Mouse (Mus musculus) R1 (cell line): ENCODE measurements around the gene Eya2.

ENCODE experiments used
- DNase-seq: peaks from one replicate; pipeline ENCODE4 v3.0.0-alpha.2; 2018; ENCODE audit warnings: low read depth, low spot score

Eya2 gene

DNA sequence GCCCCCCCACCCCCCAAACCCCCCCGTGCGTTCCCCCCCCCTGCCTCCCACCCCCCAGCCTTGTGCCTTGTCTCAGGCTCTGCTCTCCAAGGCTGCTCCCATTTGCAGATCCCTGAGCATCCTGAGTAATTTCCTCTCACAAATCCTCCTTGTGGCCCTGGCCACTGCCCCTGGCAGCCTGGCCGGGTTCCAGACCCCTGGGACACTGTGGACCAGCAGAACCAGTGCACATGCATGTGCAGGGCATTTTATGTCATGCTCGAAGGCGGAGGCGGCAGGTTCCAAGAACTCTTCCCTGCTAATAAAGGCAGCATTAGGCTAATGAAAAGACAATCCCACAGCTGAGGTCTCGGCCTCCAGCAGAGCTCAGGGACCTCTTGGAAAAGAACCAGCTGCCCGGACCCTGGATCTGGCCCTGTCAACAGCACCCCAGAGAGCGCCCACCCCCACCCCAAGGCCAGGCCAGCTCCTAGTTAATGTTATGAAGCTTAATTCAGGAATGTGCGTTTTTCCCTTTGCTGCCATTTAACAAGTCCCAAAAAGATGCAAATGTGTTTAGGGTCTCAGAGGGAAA, 174.6 kb downstream of the Eya2 start:
- DNase-seq: no peak

DNA sequence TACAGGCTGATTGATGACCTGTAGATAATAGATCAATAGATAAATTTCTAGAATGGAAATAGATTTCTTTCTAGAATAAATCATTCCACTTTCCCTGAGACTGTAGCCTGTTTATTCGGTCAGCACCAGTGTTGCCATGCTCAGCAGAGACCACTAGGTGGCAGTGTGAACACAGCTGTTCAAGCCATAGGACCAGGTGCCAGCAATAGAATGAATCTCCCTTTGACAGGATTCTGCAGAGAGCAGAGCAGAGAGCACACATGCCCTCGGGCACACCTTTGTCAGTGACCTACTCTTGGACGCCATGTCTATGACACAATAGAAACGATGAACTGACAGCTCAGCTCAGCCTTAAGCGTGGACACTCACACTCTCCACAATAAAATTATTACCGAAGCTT, 184.1 kb downstream of the Eya2 start:
- DNase-seq: peak; percentile 82

DNA sequence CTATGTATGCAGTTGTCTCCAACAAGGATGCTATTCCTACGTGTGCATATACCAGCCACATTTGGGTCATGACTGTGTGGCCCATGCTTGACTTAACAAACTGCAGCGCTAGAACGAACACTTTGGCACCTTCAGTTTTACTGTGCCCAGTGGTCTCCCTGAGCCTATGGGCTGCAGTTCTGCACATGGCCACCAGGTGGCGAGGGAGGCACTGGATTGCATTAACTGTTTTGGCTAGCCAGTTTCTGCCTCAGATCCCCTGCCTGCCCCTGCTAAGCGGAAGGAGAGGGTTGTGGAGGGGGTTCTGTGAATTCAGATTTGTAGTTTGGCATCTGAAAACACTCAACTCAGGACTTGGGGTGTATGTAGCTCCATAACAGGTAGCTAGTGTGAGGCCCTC, 187.5 kb downstream of the Eya2 start:
- peak; percentile 91 for DNase-seq

DNA sequence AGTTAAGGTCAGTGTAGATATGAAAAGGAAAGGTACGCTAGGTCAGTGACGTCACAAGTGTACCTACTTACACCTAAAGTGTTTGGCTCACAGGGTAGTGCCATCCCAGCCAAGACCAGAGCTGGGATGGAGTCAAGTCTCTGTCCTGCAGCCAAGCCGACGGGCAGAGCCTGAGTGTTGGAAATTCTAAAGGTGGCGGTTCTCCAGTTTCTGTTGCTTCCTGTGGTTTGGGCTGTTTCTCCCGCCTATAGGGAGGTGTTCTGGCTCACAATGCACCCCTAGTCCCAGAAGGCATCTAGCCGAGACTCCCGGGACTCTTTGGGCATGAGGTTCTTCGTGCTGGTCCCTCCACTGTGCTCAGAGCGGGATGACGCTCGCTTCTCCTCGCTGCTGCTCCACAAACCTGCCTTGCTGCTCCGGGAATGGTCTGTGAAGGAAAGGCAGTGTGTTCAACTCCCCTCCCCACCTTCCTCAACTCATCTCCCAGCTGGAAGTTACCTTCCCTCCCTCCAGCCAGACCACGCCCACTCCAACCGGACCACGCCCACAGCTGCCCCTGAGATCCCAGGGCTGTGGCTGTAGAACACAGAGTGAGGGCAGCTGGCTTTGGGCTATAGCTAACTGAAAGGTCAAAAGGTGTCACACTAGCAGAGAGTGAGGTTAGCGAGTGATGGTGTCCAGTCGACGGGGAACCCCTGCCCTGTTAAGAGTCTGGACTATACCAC, 190.6 kb downstream of the Eya2 start:
- DNase-seq: peak; percentile 90

DNA sequence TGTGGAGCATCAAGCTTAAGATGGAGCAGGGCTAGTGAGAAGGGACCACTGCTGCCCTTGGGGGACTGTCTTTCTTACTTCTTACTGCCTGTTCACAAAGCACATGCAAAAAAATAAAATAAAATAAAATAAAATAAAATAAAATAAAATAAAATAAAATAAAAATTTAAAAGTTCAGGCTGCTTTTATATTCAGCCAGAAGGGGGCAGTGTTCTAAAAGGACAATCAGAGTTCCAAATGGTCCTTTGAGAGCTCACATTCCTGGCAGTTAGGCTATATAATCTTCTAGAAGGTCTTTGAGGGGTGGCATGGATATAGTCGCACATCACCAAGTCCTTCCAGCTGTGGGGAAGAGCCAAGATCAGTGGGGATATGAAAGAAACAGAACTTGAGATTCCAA, 191.6 kb downstream of the Eya2 start:
- peak; percentile 43 for DNase-seq

DNA sequence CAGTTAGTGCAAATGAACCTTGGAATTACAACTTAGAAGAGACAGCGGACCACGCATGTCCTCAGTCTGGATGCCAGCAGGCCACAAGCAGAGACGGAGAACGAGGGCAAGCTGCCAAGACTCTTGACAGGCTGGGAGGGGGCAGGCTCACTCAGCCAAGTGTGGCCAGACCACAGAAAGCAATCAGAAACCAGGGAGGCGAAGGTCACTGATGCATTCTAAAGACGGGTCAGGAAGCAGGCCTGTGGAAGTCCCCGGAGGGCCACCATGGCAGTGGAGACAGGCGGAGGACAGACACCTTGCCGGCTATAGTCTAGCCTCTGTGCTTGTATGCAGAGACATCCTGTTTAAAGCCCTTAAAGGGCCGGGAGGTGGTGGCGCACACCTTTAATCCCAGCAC, 193.2 kb downstream of the Eya2 start:
- DNase-seq: no peak

DNA sequence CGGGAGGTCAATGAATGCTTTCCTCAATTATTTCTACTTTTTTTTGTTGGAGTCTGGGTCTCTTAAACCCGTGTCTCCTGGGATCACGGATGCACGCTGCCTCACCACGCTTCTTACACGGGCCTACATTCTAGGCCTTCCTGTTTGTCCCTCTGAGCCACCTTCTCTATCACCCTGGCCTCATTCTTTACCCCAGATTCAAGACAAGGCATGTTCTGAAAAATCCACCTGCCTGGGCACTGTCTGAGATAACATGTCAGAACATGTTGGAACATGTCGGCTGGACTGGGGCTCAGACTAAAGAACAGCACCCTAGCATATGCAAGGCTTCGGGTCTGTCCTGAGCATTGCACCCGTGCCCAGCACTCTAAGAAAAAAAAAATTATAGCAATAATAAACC, 194.0 kb downstream of the Eya2 start:
- DNase-seq: no peak

DNA sequence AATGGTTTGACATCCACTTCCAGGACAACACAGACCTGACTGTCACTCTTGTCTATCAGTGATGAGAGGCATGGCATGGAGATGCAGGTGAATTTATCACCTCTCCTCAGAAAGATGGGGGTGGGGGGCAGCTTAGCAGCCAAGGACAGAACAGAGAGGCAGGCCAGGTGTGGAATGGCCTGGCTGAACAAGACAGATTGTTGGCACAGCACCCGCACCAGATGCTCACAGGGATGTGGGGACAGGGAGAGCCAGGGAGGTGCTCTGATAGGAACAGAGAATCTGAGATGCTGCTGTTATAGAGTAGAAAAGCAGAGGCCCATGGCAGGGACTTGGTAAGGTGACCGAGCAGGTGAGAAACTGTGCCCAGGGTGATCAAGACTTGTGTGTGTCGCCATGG, 194.8 kb downstream of the Eya2 start:
- DNase-seq: no peak

DNA sequence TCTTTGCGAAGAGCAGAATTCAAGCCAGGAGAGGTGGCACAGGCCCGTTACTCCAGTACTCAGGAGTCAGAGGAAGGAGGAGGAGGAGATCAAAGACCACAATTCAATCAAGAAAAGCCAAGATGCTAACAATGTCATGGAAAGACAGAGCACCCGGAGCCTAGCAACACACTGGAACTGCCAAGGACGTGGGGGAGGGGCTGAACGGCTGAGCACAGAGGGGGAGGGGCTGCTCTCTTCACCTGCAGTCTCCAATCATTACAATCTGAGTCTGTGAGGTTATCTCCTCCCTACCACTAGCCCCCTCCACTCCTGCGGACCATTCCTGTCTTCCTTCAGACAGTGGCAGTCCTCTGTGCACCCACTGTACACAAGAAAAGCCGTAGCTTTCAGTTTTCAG, 196.2 kb downstream of the Eya2 start:
- DNase-seq: peak; percentile 90

GRCm38 (mm10) chr2:165791657-165792056, 196.8 kb downstream of the Eya2 start:
- peak; percentile 93 for DNase-seq

- DNase-seq: peak; percentile 79
Measured at GRCm38 (mm10) chr2:165792431-165793282, 197.8 kb downstream of the Eya2 start.

DNA sequence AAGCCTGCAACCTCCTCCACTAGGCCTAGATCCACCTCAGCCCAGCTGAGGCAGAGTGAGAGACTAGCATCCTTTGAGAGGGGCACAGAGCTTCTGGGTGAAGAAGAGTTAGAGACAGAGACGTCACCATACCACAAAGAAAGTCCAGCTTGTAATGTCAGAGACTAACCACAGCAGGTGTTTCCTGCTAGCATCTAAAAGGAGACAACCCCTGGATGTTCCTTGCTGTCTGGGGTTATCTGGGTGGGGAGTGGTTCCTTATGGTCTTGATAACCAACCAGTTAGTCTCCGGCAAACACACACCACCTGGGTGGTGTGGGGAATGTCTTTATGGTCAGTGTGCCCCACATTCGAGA, 198.4 kb downstream of the Eya2 start:
- DNase-seq: no peak

GRCm38 (mm10) chr2:165797876-165798275, 203.0 kb downstream of the Eya2 start:
- no peak for DNase-seq

GRCm38 (mm10) chr2:165800174-165800573, 205.3 kb downstream of the Eya2 start:
- peak; percentile 76 for DNase-seq

DNA sequence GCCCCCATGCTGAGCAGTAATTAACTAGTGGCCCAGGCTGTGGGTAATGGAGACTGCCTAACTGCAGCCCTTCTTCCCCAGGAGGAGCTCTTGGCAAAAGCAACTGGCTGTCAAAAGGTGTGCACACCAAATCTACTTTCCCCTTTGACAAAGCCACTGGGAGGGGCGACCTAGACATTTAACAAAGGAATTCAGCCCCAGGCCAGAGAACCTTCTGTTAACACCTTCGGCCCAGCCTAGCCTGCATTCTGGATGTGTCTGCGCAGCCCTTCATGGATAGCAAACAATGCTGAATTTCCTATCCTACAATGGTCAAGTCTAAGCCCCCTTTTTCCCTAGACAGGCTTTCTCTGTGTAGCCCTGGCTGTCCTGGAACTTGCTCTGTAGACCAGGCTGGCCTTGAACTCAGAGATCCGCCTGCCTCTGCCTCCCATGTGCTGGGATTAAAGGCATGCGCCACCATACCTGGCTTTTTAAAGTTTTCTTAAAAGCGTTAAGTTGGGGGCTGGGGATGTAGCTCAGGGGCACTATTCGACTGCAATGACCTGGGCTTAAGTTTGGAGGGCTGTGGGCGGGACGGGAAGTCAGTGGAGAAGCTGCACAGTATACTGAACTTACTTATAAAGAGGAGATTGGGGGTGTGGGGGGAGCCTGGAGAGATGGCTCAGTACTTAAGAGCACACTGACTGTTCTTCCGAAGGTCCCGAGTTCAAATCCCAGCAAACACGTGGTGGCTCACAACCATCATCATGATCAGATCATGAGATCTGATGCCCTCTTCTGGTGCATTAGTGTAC, 213.5 kb downstream of the Eya2 start:
- DNase-seq: peak; percentile 98

- peak; percentile 66 for DNase-seq
Measured at GRCm38 (mm10) chr2:165809091-165809490, 214.3 kb downstream of the Eya2 start.

GRCm38 (mm10) chr2:165809901-165810477, 215.2 kb downstream of the Eya2 start:
- peak; percentile 100 for DNase-seq

DNA sequence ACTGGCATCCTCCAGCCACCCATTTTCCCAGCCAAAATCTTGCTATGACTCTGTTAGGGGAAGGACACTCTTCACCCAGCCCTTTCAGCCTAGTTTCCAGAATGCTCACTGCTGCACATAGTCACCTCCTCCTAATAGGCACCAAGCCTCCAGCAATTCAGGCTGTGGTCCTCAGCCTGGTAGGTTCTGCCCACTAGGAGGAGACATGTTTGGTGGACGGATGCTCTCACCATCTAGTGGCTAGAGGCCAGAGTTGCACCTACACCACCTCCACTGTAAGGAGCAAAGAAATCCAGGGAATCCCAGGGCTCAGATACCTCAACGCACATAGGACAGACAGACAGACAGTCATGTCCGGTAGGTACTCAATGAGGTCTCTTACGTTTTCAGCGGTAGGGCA, 216.7 kb downstream of the Eya2 start:
- DNase-seq: peak; percentile 95

DNA sequence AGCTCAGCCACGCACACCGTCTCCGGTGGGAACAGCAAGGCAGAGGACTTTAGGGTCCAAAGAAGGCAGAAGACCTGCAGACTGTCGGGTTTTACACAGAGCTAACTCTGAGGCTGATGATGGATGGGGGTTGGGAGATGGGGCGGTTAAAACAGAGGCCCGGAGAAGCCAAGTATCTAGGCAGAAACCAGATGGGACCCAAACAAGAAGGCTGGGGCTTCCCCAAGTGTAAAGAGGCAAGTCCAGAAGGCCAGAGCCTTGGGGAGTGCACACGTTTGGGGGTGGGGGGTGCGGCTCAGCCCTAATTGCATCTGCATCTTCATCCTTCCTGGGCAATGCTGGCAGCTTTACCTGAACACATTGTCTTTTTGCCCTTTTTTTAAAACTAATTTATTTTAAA, 218.1 kb downstream of the Eya2 start:
- no peak for DNase-seq

- no peak for DNase-seq
Measured at GRCm38 (mm10) chr2:165815103-165815880, 220.5 kb downstream of the Eya2 start.

- DNase-seq: no peak
Measured at GRCm38 (mm10) chr2:165817437-165817836, 222.6 kb downstream of the Eya2 start.
